Mouse (Mus musculus) urinary bladder, adult 2 months (tissue): ENCODE measurements around the gene Tma16. TPM values are rescaled to one million over a fixed set of nuclear protein-coding genes. Genes with fewer than 3 reads are reported as not detected.

Source experiments
- DNase-seq: peaks from one replicate; pipeline ENCODE4 v3.0.0; 2022; ENCODE audit warnings: low spot score
- polyA plus RNA-seq: library from polyadenylated mRNA; depleted of rRNA; stranded (reverse); fragments of >200 nt; gene quantifications from 2 replicates; pipeline ENCODE4 v1.2.3, GENCODE M21; 2012; rRNA removed

Gene Tma16
- 5.4 and 5.5 TPM in 2 replicates for polyA plus RNA-seq

DNA sequence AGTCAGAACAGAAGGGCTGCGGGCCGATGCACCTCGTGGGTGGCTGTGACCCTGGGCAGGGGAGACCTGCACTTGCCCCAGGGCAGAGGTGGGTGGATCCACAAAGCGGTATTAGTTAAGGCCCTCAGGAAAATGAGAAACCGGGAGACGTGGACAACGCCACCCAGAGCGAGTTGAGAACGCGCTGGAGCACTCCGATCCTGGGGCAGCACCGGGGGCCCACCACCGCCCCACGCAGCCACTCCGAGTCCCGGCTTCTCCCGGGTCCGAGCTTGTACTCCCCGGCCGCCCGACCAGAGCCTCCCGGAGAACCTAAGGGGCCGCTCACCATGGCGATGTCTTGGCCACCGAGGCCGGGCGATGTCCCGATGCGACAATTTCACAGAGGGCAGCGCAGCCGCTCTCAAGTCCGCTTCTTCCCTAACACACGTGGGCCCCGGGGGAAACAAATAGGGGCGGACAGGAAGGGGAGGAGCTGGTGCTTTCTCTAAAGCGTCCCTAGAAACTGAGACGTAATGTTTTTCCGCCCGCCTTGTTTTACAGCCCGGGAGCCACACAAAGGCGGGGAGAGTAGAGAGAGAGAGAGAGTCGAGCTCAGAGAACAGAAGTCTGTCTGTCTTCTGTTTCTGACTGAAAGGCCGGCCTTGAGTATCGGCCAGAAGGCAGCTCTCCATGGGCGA, at the start of gene Tma16:
Gene Tma16, minus strand, starts transcription at position 447 of the 680 bp plus-strand sequence.
- DNase-seq: peak; percentile 61

- no peak for DNase-seq
Observed at GRCm38 (mm10) chr8:66520576-66520975, 34.2 kb upstream of the Tma16 start.

- DNase-seq: no peak
Observed at GRCm38 (mm10) chr8:66519149-66519548, 32.8 kb upstream of the Tma16 start.

GRCm38 (mm10) chr8:66511537-66511936, 25.2 kb upstream of the Tma16 start, which contains the start of gene Tktl2:
TSS of gene Tktl2 (plus strand) at chr8:66511756.
- DNase-seq: no peak

- DNase-seq: no peak
Observed at GRCm38 (mm10) chr8:66503381-66503780, 17.1 kb upstream of the Tma16 start.

DNA sequence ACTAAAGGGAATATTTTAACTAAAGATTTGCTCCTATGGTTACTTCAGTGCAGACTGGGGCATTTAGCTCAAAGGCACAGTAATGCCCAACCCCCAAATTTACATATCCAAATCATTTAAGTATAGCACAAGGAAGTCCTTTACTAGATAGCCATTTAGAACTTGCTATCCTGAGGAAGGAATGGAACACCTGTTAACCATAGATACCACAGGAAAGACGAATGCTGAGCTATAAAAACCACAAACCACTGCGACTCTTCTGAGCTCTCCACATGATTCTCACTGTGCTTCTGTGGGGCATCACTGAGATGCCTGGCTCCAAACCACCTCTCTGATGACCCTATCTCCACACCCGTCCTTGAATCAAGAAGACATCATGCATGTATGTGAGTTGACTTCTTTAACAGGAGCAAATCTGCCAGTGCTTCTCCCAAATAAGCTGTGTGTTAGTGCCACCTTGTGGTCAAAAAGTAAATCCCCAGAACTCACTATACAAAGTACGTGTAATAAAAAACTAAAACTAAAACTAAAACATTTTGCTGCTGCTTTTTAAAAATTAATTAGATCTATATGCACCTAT, 10.8 kb upstream of the Tma16 start:
- DNase-seq: no peak

DNA sequence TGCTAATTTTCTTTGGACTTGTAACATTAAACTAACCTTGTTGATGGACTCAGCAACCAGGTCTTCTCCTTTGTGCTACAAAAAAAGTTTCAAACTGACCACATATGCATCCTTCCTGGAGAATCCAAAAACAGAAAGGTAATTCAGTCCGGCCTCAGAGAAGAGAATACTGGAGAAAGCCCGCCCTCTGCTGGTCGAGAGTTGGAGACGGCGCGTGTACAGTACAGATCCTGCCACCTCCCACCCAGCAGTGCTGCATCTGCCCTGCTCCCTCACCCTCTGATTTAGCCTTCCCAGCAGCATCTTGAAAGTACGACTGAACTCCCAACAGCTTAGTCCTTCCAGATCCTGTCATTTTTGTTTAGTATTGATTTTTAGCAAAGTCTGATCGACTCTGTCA, 9.4 kb upstream of the Tma16 start:
- peak; percentile 50 for DNase-seq

DNA sequence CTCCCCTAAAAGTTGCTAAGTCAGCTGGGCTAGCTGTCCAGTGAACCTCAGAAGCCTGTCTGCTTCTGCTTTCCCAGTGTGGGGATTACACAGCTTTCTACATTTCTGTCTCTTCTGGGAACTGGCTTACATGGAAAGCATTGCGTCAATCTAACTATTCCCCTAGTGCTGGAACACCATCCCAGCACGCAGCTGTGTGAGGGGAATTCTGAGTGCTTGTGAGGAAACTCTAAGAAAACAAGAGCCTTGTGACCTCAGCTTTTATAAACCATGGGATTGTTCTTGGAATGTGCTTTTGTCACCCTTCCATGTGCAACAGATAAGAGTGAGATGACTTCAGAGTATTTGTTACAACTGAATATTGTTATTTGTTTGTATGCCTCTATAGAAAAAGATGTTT, 8.2 kb upstream of the Tma16 start:
- no peak for DNase-seq

- DNase-seq: no peak
Observed at GRCm38 (mm10) chr8:66490624-66491023, 4.3 kb upstream of the Tma16 start.

- DNase-seq: no peak
Observed at GRCm38 (mm10) chr8:66488556-66488955, 2.2 kb upstream of the Tma16 start.

DNA sequence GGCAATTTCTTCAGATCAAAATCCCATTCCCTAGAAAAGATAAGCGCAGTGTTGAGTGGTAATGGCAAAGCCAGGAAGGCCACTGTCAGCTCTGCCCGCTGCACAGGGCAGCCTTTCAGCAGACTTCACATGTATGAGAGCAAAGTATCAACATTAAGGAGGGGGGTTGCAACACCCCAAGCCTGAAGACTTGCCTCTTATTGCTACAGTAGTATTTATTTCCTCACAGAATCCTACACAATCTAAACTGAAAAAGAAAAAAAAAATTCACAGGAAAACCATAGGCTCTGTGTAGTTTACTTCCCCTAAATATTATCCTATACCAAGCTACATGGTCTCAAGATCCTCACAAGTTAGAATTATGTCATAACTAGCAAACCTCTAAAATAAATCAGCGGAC, 9.4 kb downstream of the Tma16 start:
- no peak for DNase-seq

DNA sequence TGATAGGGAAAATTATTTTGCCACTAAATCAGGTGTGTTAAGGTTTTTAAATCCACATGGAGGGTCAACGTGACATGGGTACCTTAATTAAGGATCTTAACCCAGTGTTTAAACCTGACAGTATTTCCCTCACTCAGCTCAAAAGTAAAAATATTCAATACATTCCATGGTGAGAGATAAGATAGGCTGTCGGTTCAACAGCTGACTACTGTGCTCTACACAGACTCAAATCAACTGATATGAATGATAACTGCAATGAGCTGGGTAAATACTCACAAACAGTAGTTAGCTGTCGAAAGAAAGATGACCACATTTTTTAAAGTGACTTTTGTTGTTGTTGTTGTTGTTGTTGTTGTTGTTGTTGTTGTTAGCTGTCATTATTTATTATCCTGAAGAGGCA, 16.5 kb downstream of the Tma16 start:
- no peak for DNase-seq

DNA sequence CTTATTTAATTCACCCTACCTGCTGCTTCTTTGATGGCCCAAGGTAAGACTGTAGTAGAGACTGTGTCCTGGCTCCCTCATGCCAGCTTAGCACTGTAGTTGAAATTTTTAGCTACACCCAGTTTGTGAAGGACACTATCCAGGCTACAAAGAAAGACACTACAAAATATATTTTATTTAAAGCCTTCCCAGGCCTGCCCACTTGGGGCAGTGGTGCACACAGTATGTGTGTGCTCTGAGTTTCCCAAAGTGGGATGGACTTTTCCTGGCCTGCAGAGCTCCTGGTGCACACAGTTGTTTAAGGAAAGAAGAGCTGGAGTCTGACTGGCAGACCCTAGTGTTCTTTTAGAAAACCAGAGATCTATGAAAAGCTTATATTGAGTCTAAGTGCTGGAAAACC, 29.3 kb downstream of the Tma16 start:
- no peak for DNase-seq

DNA sequence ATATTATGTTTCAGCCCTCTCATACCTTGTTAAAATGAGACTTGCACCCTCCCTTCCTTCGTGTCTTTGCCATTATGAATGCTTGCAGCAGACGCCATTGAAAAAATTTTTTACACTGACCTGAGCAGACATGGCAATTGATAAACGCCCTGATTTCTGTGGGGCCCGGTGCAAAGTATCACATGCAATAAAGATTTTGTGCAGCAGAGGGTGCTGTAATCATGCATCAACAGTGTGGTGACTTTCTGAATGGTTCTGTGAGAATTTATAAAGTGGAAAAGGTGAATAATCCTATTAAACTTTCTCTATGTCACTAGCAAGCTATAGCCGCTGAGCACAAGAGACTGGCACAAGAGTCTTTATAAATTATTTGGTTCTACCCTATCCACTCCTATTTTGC, 35.6 kb downstream of the Tma16 start:
- no peak for DNase-seq

- DNase-seq: no peak
Observed at GRCm38 (mm10) chr8:66445351-66445750, 41.0 kb downstream of the Tma16 start.

DNA sequence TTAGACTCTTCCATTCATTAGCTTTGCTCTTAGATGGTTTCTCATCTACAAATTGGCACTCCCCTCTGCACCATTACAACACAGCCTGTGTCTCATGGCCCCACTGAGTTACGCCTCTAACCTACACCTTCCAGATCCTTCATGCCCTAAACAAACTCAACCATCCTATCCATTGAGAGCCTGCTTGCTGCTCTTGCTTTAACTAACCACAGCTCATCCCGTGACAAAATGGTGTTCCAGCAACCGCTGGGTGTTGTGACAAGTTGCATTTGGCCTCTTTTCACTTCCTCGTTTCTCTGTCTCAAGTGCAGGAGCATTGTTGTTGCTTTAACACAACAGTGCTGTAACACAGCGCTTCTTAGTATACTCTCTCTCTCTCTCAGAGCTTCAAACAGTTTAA, 42.2 kb downstream of the Tma16 start:
- no peak for DNase-seq

DNA sequence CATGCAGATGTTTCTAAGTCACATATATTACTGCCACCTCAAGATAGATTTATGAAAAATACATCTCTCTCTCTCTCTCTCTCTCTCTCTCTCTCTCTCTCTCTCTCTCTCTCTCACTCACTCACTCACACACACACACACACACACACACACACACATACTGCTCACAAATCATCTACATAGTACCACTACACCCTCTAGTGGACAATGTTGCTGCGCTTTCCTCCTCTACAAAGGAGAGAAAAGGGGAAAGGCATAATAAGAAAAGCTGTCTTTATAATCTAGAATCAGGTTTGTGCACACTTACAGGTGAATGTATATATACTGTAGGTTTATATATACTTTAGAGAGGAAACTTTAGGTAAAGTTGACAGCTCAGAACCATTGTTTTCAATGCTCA, 43.6 kb downstream of the Tma16 start:
- no peak for DNase-seq

GRCm38 (mm10) chr8:66441123-66441522, 45.2 kb downstream of the Tma16 start:
- no peak for DNase-seq

DNA sequence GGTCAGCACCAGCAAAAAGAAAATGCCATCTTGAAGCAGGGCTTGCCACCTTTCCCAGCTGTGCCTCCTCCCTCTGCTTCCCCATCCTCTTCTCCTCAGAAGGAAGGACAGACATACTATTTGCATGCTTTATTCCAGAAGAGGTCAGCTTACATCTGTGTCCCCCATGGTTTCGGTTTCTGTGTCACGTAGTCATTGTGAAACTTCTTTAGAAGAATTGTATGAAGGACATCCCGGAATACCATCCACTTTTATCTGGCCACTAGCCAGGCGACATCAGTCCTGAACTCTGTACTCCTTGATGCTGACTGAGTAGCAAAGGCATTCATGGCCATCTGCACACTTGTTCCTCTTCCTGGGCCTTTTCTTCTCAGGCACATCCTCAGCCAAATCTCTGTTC, 47.9 kb downstream of the Tma16 start:
- DNase-seq: no peak

DNA sequence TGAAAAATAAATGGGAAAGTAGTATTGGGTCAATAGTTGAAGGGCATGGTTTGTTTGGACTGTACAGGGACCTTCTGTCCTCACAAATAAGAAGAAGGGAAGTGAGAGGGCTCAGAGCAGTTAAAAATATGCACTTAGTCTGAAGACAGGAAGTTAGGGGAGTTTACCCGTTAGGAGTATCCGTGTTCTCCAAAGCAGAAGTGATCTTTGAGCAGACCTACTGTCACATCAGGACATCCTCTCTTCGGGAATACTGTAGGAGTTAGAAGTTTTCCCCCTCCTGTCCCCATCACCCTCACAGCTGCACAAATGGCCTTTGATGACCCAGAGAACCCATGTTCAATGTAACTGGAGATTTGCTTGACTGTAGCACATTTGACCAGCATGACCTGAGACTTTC, 48.4 kb downstream of the Tma16 start:
- no peak for DNase-seq

DNA sequence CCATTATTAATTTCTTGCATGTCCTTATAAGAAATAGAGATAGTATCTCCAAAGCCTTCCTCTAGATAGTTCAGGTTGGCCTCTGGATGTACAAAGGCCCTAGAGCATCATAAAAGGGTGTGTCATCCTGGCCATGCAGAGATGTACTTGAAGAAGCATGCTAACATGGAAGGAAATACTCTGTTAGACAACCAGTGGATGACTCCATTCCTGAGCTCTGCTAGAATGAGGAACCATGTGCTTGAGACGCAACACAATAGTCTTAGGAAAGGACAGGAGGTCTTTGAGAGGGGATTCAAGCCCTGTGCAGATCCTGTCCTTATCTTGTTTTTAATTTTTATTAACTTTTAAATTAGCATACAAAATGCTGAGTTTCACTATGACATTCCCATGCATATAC, 49.5 kb downstream of the Tma16 start:
- no peak for DNase-seq

- no peak for DNase-seq
Observed at GRCm38 (mm10) chr8:66433577-66433976, 52.8 kb downstream of the Tma16 start.

DNA sequence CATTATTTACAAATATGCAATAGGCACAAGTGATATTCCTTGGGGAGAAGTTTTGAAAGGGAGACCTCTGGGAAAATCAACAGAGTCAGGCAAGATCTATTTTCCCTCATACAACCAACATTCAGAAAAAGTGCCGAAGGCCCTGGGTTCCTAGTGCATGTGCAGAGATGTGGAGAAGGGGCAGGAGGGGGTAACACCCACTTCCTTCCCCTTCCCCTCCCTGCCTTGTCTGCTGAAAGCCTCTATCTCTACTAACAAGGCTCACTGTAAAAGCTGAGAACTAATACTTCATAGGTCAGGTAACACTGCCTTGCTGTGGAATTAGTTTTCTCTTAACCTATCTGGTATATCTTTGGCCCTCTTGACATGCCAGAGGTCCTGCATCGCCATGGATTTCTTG, 55.7 kb downstream of the Tma16 start:
- DNase-seq: no peak
